Mouse (Mus musculus): ENCODE measurements at regions not wholly inside any gene's neighbourhood (a gene's known extent, or its start where the extent isn't known, plus 50 kb on each side); places are given as distances from the start of the nearest gene placed in this dataset.
A peak's percentile ranks its signal among the peaks of the same experiment; 100 is the strongest.
"Not testable (repeated sequence)": the region's sequence is repeated elsewhere in the genome, so short reads cannot be mapped to it uniquely, and the experiment has no call there.

- DNase-seq = no peak
Observed at GRCm38 (mm10) chr13:69129056-69129620, 129.8 kb upstream of the Adcy2 start.

GRCm38 (mm10) chr13:69127522-69127921 is 128.2 kb upstream of the Adcy2 start:
- DNase-seq = peak; percentile 5

- DNase-seq = not testable (repeated sequence)
Observed at GRCm38 (mm10) chr13:69118743-69119142, 119.4 kb upstream of the Adcy2 start.

DNA sequence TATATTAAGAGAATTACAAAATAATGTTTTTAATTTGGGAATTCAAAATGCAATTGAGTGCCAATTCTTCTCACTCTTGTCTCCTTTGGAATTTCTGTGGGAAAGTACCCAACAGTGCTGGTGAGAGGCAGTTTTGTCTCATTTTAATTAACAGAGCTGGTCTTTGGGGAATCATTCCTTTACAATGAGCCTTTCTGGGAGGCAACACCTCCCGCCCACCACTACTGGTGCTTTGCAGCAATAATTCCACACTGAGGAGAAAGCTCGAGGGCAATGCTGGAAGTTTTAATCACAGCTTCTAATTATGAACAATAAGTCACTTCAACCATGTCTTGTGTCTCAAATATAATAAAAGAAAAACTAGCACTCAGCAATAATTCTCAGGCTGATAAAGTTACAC is 109.8 kb upstream of the Adcy2 start:
- DNase-seq = no peak

DNA sequence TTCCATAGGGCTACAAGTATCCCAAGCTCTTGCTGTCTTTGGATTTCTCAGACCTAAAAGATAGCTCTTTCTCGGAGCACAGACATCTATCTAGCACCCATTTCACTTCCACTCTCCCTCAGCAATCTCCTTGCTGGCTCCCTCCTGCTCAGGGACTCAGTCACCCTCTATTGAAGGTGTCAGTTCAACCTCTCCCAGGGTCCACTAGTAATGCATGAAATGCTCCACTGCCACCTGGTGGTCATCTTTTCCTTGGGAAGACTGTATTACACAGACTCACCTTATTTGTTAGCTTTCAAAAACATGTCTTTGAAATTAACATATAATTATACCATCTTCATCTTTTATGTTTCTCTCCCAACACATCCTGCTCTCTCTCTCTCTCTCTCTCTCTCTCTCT is 87.3 kb upstream of the Adcy2 start:
- DNase-seq = peak; percentile 40

DNA sequence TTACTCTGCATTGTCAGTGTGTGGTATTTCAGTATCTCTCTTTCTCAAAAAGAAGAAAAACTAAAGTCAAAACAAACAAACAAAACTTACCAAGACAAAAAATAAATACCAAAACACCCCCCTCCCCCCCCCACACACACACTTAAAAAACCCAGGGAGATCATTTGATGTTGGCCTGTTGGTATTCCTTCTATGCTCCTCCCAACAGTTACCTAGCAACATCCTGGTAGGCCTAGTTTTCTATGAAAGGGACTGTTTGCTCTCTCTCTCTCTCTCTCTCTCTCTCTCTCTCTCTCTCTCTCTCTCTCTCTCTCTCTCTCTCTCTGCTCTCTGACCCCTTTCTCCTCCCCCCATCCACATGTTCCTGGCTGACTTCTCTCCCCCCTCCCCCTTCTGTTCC is 71.0 kb upstream of the Adcy2 start:
- DNase-seq = no peak

DNA sequence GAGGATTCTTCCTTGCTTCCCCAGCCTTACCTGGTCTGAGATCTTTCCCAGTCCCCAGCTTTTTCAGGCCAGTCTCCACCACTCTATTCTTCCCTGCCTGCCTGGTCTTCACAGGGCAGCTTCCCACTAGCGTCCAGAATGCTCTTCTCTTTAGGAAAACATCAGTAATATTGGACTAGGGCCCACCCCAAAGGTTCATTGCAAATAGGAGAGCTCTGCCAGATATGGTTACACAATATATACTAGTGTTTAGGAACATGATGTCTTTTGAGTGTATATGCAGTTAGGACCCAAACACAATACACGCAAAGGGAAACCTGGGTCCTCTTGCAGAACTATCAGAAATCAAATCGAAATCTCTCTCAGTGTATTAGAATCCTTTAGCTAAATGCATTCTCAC is 70.5 kb upstream of the Adcy2 start:
- DNase-seq = no peak

DNA sequence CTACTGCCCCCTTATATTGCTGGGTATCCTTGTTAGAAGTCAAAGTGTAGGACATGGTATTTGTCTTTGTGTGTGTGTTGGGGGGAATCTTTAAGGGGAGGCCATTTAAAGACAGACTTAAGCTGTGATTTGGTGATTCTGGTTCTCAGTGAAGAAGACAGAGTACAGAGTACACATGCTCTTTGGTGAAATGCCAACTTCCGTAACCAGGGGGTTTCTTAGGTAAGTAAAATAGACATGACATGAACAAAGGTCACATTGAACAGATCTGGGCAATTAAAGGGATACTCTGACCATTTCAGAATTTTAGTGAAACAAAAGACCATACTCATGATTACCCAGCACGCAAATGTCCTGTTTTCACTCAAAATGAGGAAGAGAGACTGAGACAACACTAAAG is 67.3 kb upstream of the Adcy2 start:
- no peak for DNase-seq

- no peak for DNase-seq
Observed at GRCm38 (mm10) chr13:69065285-69065684, 65.9 kb upstream of the Adcy2 start.

DNA sequence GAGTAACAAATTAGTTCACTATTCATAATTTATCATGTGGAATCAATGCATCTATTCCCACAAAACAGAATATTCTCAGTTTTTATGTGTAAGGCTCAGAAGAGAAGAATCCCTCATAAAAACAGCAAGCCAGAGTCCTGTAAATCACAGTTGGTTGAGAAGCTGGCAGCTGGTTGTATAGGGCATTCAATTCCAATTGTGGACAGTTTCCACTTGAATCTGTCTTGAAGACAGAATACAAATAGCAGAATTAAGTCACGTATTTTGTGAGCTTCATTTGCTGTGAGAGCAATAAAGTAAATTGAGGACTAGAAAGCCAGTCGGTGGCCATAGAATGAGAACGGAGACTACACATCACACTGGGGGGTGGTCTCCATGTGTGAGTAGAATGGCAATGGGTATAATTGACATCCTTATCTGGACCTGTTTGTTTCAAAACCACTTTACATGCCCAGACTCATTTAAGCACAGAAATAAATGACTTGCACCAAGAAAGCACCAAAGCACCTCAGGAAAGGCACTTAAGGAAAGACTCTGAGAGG is 63.4 kb upstream of the Adcy2 start:
- no peak for DNase-seq

GRCm38 (mm10) chr13:69061436-69061835 is 62.1 kb upstream of the Adcy2 start:
- DNase-seq = no peak

All from heart, postnatal 4 days (tissue).